Mouse (Mus musculus): ENCODE data around the gene Kcna5. TPM values are rescaled to one million over a fixed set of nuclear protein-coding genes. Genes with fewer than 3 reads are reported as not detected.

Kcna5 gene
- polyA plus RNA-seq, 1 experiment from 2014 or later, result 4.5 TPM

DNA sequence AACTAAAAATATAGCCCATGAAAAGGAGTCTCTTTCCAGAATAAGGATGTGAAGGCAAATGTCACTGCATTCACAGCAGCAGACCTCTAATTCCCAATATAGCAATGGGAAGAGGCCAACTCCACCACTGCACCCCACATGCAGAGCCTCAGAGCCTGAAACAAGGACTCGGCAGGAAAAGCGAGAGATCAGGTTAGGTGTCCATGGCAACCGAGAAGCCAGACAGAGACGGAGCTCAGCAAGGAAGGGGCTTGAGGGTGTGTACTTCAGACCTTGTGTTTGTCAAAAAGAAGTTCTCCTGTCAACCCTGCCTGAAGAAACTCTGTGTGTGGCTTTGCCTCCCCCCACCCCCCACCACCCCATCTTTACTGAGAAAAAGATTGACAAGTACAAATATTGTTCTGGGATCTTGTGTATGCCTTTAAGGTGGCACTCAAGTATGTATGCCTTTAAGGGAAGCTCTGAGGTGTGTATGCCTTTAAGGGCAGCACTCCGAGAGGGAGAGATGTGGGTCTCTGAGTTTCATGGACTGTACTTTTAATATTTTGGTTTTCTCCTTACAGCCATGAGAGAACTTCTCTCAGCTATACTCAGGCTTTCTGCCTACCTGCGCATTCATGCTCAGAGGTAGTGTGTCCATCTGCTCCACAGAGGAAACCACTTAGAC is 37.9 kb downstream of the Kcna5 start:
- no peak for ATAC-seq (replicated peaks; ENCODE audit: low FRiP score)
- 42% methylated on average over 6 of the region's 6 CpGs for whole genome bisulfite sequencing

DNA sequence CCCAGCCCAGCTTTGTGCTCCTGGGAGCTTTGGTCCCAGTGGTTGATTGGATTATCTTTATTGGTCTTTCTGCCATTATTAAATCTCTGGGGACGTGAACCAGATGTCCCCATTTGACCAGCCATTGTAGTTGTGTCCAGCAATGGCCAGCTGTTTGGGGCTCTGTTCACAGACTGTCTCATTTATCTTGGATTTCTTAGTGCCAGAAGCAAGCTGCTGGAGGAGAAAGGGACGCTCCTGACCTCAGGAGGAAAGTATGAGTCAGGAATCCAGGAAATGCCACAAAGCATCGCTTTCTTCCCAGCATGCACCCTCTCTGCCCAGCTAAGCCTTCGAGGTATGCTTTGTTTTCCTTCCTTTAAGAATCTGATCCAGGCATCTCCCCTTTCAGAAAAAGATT is 48.1 kb downstream of the Kcna5 start:
- H3K9me3 ChIP-seq (replicated peaks), result no peaks in the 10 kb centered on the region
- no peak overlapping the region for H3K4me2 ChIP-seq
- ATAC-seq (replicated peaks; ENCODE audit: low FRiP score), result no peak
- H3K4me3 ChIP-seq (replicated peaks), result no peak overlapping the region
- H3K36me3 ChIP-seq, result no peaks in the 10 kb centered on the region
- no peak overlapping the region for H3K27ac ChIP-seq
- no peaks in the 10 kb centered on the region for H3K4me1 ChIP-seq
- WGBS, result 41% methylated on average over 4 of the region's 4 CpGs
- H3K27me3 ChIP-seq, result no peaks in the 10 kb centered on the region
- no peak overlapping the region for H3K9ac ChIP-seq

More for the DNA sequence above, 37.9 kb downstream of the Kcna5 start:
- H3K27me3 ChIP-seq, result peaks cover 10% of the 10 kb centered on the region
- no peak overlapping the region for H3K4me3 ChIP-seq (replicated peaks)
- no peak overlapping the region for H3K9ac ChIP-seq
- no peaks in the 10 kb centered on the region for H3K4me1 ChIP-seq
- H3K27ac ChIP-seq, result no peak overlapping the region
- no peaks in the 10 kb centered on the region for H3K36me3 ChIP-seq
- H3K4me2 ChIP-seq, result no peak overlapping the region
- H3K9me3 ChIP-seq (replicated peaks), result no peaks in the 10 kb centered on the region

DNA sequence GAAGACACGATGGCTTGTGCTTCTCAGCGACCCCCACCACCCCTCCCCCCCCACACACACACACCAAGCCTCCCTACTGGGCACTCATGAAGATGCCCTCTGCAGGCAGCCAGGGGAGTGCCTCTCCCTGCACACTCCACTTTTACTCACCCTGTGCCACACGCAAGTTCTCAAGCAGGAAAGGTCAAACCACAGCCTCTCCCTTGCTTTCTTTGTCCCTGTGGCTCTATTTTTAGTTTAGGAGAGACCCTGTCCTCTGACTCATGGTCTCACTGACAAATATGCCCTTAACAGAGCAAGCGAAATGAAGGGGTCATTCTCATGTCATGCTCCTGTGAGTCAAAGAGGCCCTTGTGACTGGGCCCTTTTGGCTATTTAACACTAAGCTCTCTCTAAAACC is 50.3 kb downstream of the Kcna5 start:
- no peak for ATAC-seq (replicated peaks; ENCODE audit: low FRiP score)
- Histone ChIP-seq H3K27me3 (no peaks in the 10 kb centered on the region), H3K27ac (no peak overlapping the region), H3K4me2 (no peak overlapping the region), H3K4me3 (replicated peaks) (no peak overlapping the region), H3K4me1 (0 out of 2 replicates have a peak, but pooled peaks cover 3% of the 10 kb centered on the region), H3K36me3 (no peaks in the 10 kb centered on the region), H3K9me3 (replicated peaks) (no peaks in the 10 kb centered on the region), H3K9ac (no peak overlapping the region)
- 38% methylated on average over 4 of the region's 4 CpGs for whole genome bisulfite sequencing

DNA sequence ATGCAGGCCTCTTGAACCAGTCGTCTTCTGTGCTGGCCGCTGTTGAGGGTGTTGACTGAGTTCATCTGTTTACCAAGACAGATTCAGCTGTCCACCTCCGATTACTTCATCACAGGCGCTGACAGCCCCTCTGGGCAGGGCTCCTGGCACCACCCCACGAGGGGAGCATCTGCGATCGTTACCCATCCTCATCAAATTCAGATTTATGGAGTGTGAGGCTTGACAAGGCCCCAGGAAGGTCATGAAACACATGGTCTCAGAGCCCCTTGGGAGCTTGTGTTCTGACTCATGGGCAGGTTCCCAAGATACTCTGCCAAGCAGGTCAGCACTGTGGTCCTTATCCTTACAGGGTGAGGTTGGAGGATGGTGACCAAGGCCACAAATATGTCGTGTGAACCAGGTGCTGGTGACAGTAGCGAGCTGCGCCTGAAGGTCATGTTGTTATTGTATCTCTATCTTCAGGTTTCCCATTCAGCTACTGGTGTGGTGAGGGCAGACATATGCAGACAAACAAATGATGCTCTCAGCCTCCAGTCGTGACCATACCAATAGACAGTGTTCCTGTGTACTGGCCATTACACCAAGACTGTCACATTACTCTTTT is 51.8 kb downstream of the Kcna5 start:
- H3K36me3 ChIP-seq, result no peaks in the 10 kb centered on the region
- H3K4me3 ChIP-seq (replicated peaks), result no peak overlapping the region
- 50% methylated on average over 11 of the region's 11 CpGs for WGBS
- H3K4me1 ChIP-seq, result 0 out of 2 replicates have a peak, but pooled peaks cover 3% of the 10 kb centered on the region
- no peak overlapping the region for H3K27ac ChIP-seq
- no peaks in the 10 kb centered on the region for H3K9me3 ChIP-seq (replicated peaks)
- no peak overlapping the region for H3K9ac ChIP-seq
- no peak; the same call in 1 of the 2 replicates for ATAC-seq (replicated peaks; ENCODE audit: low FRiP score)
- no peaks in the 10 kb centered on the region for H3K27me3 ChIP-seq
- H3K4me2 ChIP-seq, result no peak overlapping the region

Other genes with a start within 250 kb of the Kcna5 start
- 0.48 and 0.50 TPM in 2 replicates for gene Kcna1, start 111.0 kb upstream of the Kcna5 start, polyA plus RNA-seq (2015; fragmentation: Nextera tagmentation; extraction: Ambion mirVana)
- gene Kcna6, start 205.3 kb upstream of the Kcna5 start, polyA plus RNA-seq (2015; fragmentation: Nextera tagmentation; extraction: Ambion mirVana), result 2.3 and 3.2 TPM in 2 replicates

All from kidney, embryonic 15.5 days (tissue).